Mouse (Mus musculus) right cerebral cortex, postnatal 10 days (tissue): ENCODE results near the gene Ugt1a7c.
A peak's percentile ranks its signal among the peaks of the same experiment; 100 is the strongest.
"Not testable (repeated sequence)": the region's sequence is repeated elsewhere in the genome, so short reads cannot be mapped to it uniquely, and the experiment has no call there.

Source experiments
- DNase-seq, 2 experiments: peaks; one replicate each; pipeline ENCODE4 v3.0.0; 2021; ENCODE audit warnings: low spot score in 2 of 2

Gene Ugt1a7c

GRCm38 (mm10) chr1:88112769-88113168, 17.9 kb downstream of the Ugt1a7c start:
- DNase-seq, result not testable (repeated sequence)

- DNase-seq, result not testable (repeated sequence)
Measured at GRCm38 (mm10) chr1:88120550-88120949, 25.7 kb downstream of the Ugt1a7c start.

GRCm38 (mm10) chr1:88121521-88121920, 26.7 kb downstream of the Ugt1a7c start:
- DNase-seq, result not testable (repeated sequence)

GRCm38 (mm10) chr1:88125827-88126360, 31.0 kb downstream of the Ugt1a7c start:
- DNase-seq, result not testable (repeated sequence)

GRCm38 (mm10) chr1:88129091-88129490, 34.2 kb downstream of the Ugt1a7c start:
- DNase-seq, result not testable (repeated sequence)

GRCm38 (mm10) chr1:88130223-88130622, 35.4 kb downstream of the Ugt1a7c start:
- not testable (repeated sequence) for DNase-seq

- DNase-seq, result no peak
Measured at GRCm38 (mm10) chr1:88133908-88134456, 39.1 kb downstream of the Ugt1a7c start.

GRCm38 (mm10) chr1:88134457-88135011, 39.7 kb downstream of the Ugt1a7c start, which contains the start of gene Ugt1a6a:
TSS of gene Ugt1a6a (plus strand) at chr1:88134809.
- DNase-seq, result peak in 1 of 2 experiments; percentile 28

GRCm38 (mm10) chr1:88135229-88135904, 40.5 kb downstream of the Ugt1a7c start:
- not testable (repeated sequence) for DNase-seq

- DNase-seq, result no peak
Measured at GRCm38 (mm10) chr1:88136646-88137045, 41.8 kb downstream of the Ugt1a7c start.

- DNase-seq, result no peak
Measured at GRCm38 (mm10) chr1:88137264-88137663, 42.4 kb downstream of the Ugt1a7c start.

- DNase-seq, result no peak
Measured at GRCm38 (mm10) chr1:88138145-88138544, 43.3 kb downstream of the Ugt1a7c start.

- not testable (repeated sequence) for DNase-seq
Measured at GRCm38 (mm10) chr1:88140492-88140891, 45.6 kb downstream of the Ugt1a7c start.

- peak; percentile 33 to 51 for DNase-seq
Measured at GRCm38 (mm10) chr1:88143966-88144675, 49.3 kb downstream of the Ugt1a7c start.

GRCm38 (mm10) chr1:88145278-88145677, 50.4 kb downstream of the Ugt1a7c start:
- not testable (repeated sequence) for DNase-seq

GRCm38 (mm10) chr1:88150133-88150532, 55.3 kb downstream of the Ugt1a7c start:
- DNase-seq, result peak in 1 of 2 experiments; percentile 31

GRCm38 (mm10) chr1:88158430-88158829, 63.6 kb downstream of the Ugt1a7c start:
- DNase-seq, result no peak

GRCm38 (mm10) chr1:88165711-88166110, 70.8 kb downstream of the Ugt1a7c start, which contains the start of gene Ugt1a5:
TSS of gene Ugt1a5 (plus strand) at chr1:88166012.
- no peak for DNase-seq

- DNase-seq, result not testable (repeated sequence)
Measured at GRCm38 (mm10) chr1:88172190-88172589, 77.3 kb downstream of the Ugt1a7c start.

GRCm38 (mm10) chr1:88179657-88180056, 84.8 kb downstream of the Ugt1a7c start:
- no peak for DNase-seq

- DNase-seq, result no peak
Measured at GRCm38 (mm10) chr1:88186325-88186935, 91.6 kb downstream of the Ugt1a7c start.
